Mouse (Mus musculus) cerebellum, postnatal 25 days (tissue): ENCODE data around the gene Etfb.

Experiments
- DNase-seq, 2 experiments: peaks; one replicate each; pipeline ENCODE4 v3.0.0; 2021; ENCODE audit warnings: mixed read lengths in 2 of 2

Gene Etfb

GRCm38 (mm10) chr7:43449811-43450210, 5.9 kb downstream of the Etfb start:
- DNase-seq = no peak

GRCm38 (mm10) chr7:43451726-43452125, 7.8 kb downstream of the Etfb start:
- DNase-seq = no peak

GRCm38 (mm10) chr7:43452609-43453008, 8.7 kb downstream of the Etfb start:
- DNase-seq = no peak

- DNase-seq = no peak
These were observed 9.9 kb downstream of the Etfb start for GRCm38 (mm10) chr7:43453599-43454355.

- no peak for DNase-seq
These were observed 10.5 kb downstream of the Etfb start for GRCm38 (mm10) chr7:43454371-43454770.

GRCm38 (mm10) chr7:43462851-43463250, 19.0 kb downstream of the Etfb start, which contains the start of gene Vsig10l:
Vsig10l (plus strand) TSS chr7:43463151.
- DNase-seq = no peak

- no peak for DNase-seq
These were observed 20.1 kb downstream of the Etfb start for GRCm38 (mm10) chr7:43463976-43464375.

- DNase-seq = no peak
These were observed 21.0 kb downstream of the Etfb start for GRCm38 (mm10) chr7:43464864-43465343.

- DNase-seq = peak; percentile 59 to 78
These were observed 21.6 kb downstream of the Etfb start for GRCm38 (mm10) chr7:43465344-43466098.

- DNase-seq = peak; percentile 83 to 92
These were observed 22.3 kb downstream of the Etfb start for GRCm38 (mm10) chr7:43466099-43466694.

GRCm38 (mm10) chr7:43470373-43470772, 26.5 kb downstream of the Etfb start:
- DNase-seq = peak; percentile 42 to 68

- DNase-seq = peak in 1 of 2 experiments; percentile 50
These were observed 31.8 kb downstream of the Etfb start for GRCm38 (mm10) chr7:43475706-43476105.

- no peak for DNase-seq
These were observed 32.5 kb downstream of the Etfb start for GRCm38 (mm10) chr7:43476376-43476775.

GRCm38 (mm10) chr7:43481191-43481590, 37.3 kb downstream of the Etfb start:
- DNase-seq = no peak

GRCm38 (mm10) chr7:43482090-43482716, 38.3 kb downstream of the Etfb start:
- peak; percentile 43 to 62 for DNase-seq

GRCm38 (mm10) chr7:43483236-43483635, 39.4 kb downstream of the Etfb start:
- DNase-seq = no peak

- peak; percentile 38 to 59 for DNase-seq
These were observed 44.8 kb downstream of the Etfb start for GRCm38 (mm10) chr7:43488646-43489045.

GRCm38 (mm10) chr7:43489631-43490125, 45.8 kb downstream of the Etfb start, which contains the start of gene Iglon5:
Iglon5 (minus strand) TSS chr7:43490075.
- DNase-seq = peak in 1 of 2 experiments; percentile 55

GRCm38 (mm10) chr7:43490182-43490584, 46.3 kb downstream of the Etfb start:
- DNase-seq = peak; percentile 89 to 95

- no peak for DNase-seq
These were observed 47.0 kb downstream of the Etfb start for GRCm38 (mm10) chr7:43490861-43491260.

GRCm38 (mm10) chr7:43495343-43496021, 51.6 kb downstream of the Etfb start:
- peak; percentile 78 to 89 for DNase-seq
